Mouse (Mus musculus) thymus, postnatal 0 days (tissue): Measurements from ENCODE around the gene Nrxn2. TPM values are rescaled to one million over a fixed set of nuclear protein-coding genes. Genes with fewer than 3 reads are reported as not detected.

Experiments used
- DNase-seq: peaks from one replicate; pipeline ENCODE4 v3.0.0-alpha.2; 2015; ENCODE audit warnings: low spot score
- polyA plus RNA-seq: library from polyadenylated mRNA; unstranded; fragments of >200 nt; fragmentation: Nextera tagmentation; extraction: Ambion mirVana; gene quantifications from 2 replicates; pipeline ENCODE4 v1.2.1, GENCODE M21; 2015

Gene Nrxn2
- polyA plus RNA-seq, 1 experiment from 2014 or later, result 0.10 TPM

GRCm38 (mm10) chr19:6540191-6540590, 121.7 kb downstream of the Nrxn2 start:
- no peak for DNase-seq

GRCm38 (mm10) chr19:6541521-6541920, 123.0 kb downstream of the Nrxn2 start:
- DNase-seq, result no peak

- DNase-seq, result no peak
Observed at GRCm38 (mm10) chr19:6542367-6543034, 124.0 kb downstream of the Nrxn2 start, which contains the start of gene Slc22a12. TSS of gene Slc22a12 (minus strand) at chr19:6543032.

- DNase-seq, result no peak
Observed at GRCm38 (mm10) chr19:6543035-6543383, 124.5 kb downstream of the Nrxn2 start.

GRCm38 (mm10) chr19:6543518-6543917, 125.0 kb downstream of the Nrxn2 start:
- no peak for DNase-seq

GRCm38 (mm10) chr19:6544712-6545111, 126.2 kb downstream of the Nrxn2 start:
- DNase-seq, result no peak

GRCm38 (mm10) chr19:6545481-6545880, 127.0 kb downstream of the Nrxn2 start:
- DNase-seq, result no peak

- DNase-seq, result no peak
Observed at GRCm38 (mm10) chr19:6546096-6546495, 127.6 kb downstream of the Nrxn2 start.

- DNase-seq, result no peak
Observed at GRCm38 (mm10) chr19:6547801-6548200, 129.3 kb downstream of the Nrxn2 start.

- no peak for DNase-seq
Observed at GRCm38 (mm10) chr19:6548431-6549410, 130.2 kb downstream of the Nrxn2 start.

- DNase-seq, result no peak
Observed at GRCm38 (mm10) chr19:6549566-6549965, 131.0 kb downstream of the Nrxn2 start.

- DNase-seq, result peak; percentile 8
Observed at GRCm38 (mm10) chr19:6551215-6551614, 132.7 kb downstream of the Nrxn2 start.

GRCm38 (mm10) chr19:6552302-6553028, 133.9 kb downstream of the Nrxn2 start:
- peak; percentile 23 for DNase-seq

- DNase-seq, result no peak
Observed at GRCm38 (mm10) chr19:6553174-6553573, 134.6 kb downstream of the Nrxn2 start.

- DNase-seq, result peak; percentile 7
Observed at GRCm38 (mm10) chr19:6553819-6554582, 135.5 kb downstream of the Nrxn2 start.

GRCm38 (mm10) chr19:6559576-6559975, 141.0 kb downstream of the Nrxn2 start:
- no peak for DNase-seq

GRCm38 (mm10) chr19:6560246-6560815, 141.8 kb downstream of the Nrxn2 start:
- DNase-seq, result no peak

- DNase-seq, result no peak
Observed at GRCm38 (mm10) chr19:6565136-6565535, 146.6 kb downstream of the Nrxn2 start.

GRCm38 (mm10) chr19:6566450-6566849, 147.9 kb downstream of the Nrxn2 start:
- DNase-seq, result no peak

- no peak for DNase-seq
Observed at GRCm38 (mm10) chr19:6569021-6569420, 150.5 kb downstream of the Nrxn2 start.

- no peak for DNase-seq
Observed at GRCm38 (mm10) chr19:6569561-6569960, 151.0 kb downstream of the Nrxn2 start.
